Mouse (Mus musculus) embryonic facial prominence, embryonic 14.5 days (tissue): ENCODE measurements at regions not wholly inside any gene's neighbourhood (a gene's known extent, or its start where the extent isn't known, plus 50 kb on each side); places are given as distances from the start of the nearest gene placed in this dataset.
A peak's percentile ranks its signal among the peaks of the same experiment; 100 is the strongest.

ENCODE experiments used
- ATAC-seq: fragments of 200-750 bp; cut with Nextera tagmentation; 2 replicates; pipeline ENCODE4 v1.8.0; 2017; ENCODE audit warnings: low read depth, moderate number of reproducible peaks, moderate TSS enrichment
- DNase-seq: peaks from one replicate; pipeline ENCODE4 v3.0.0-alpha.2; 2015; ENCODE audit warnings: low spot score
- H3K27ac ChIP-seq: fragments of 300-500 bp; sonication (generic); replicated peaks from 2 replicates; pipeline ENCODE4 v1.5.1; 2014; ENCODE audit warnings: low read depth, mild to moderate bottlenecking, low read length, moderate library complexity
- H3K27me3 ChIP-seq: fragments of 300-500 bp; sonication (generic); replicated peaks from 2 replicates; pipeline ENCODE4 v1.6.1; 2014; ENCODE audit warnings: low read length; ENCODE audit not compliant: control insufficient read depth, insufficient read depth
- H3K36me3 ChIP-seq: fragments of 300-500 bp; sonication (generic); 2 replicates; pipeline ENCODE4 v1.6.1; 2014; ENCODE audit warnings: low read length, mixed read lengths; ENCODE audit not compliant: control insufficient read depth, insufficient read depth
- H3K4me1 ChIP-seq: fragments of 300-500 bp; sonication (generic); 2 replicates; pipeline ENCODE4 v1.6.1; 2014; ENCODE audit warnings: antibody characterized with exemption, low read length; ENCODE audit not compliant: control insufficient read depth, insufficient read depth
- H3K4me2 ChIP-seq: fragments of 300-500 bp; sonication (generic); 2 replicates; pipeline ENCODE4 v1.6.1; 2014; ENCODE audit warnings: low read depth, mild to moderate bottlenecking, low read length, moderate library complexity, mixed read lengths
- H3K4me3 ChIP-seq: fragments of 300-500 bp; sonication (generic); 2 replicates; pipeline ENCODE4 v1.5.1; 2014; ENCODE audit warnings: low read depth, mild to moderate bottlenecking, low read length
- H3K9ac ChIP-seq: fragments of 300-500 bp; sonication (generic); 2 replicates; pipeline ENCODE4 v1.6.1; 2014; ENCODE audit warnings: low read depth, mild to moderate bottlenecking, low read length, moderate library complexity, mixed read lengths
- H3K9me3 ChIP-seq: fragments of 300-500 bp; sonication (generic); 2 replicates; pipeline ENCODE4 v1.6.1; 2016; ENCODE audit warnings: low read length; ENCODE audit not compliant: control insufficient read depth
- WGBS: fragments of 180-500 bp; shearing (Covaris S2); extraction: QIAGEN DNeasy Blood & Tissue Kit; methylation state at CpG from one replicate; pipeline ENCODE4 v1.1.7; 2014; 5-methylcytosine and 5-hydroxymethylcytosine counted together

DNA sequence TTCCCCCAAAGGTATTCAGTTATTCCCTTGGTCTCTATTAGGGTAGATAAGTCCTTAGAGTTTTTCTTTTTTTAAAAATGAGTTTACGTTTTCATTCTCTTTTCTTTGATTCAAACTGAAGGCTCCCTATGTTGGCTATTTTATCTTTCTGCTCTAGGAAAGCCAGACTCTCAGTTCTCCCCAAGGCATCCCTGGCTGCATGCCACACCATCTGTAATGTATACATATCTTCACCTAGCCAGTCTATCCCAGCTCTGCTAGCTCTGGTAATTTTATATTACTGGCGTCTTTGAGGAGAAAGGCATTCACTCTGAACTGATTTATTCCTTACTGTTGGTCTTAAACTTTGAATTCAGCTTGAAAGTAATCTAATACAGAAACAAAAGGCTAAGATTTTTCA lies 65.2 kb upstream of the Cabcoco1 start:
- Histone ChIP-seq H3K9me3 (no peaks in the 10 kb centered on the region), H3K27me3 (no peaks in the 10 kb centered on the region), H3K4me1 (no peaks in the 10 kb centered on the region), H3K4me3 (no peak overlapping the region), H3K4me2 (no peak overlapping the region), H3K27ac (no peak overlapping the region), H3K9ac (no peak overlapping the region), H3K36me3 (no peaks in the 10 kb centered on the region)
- 24% methylated on average over 2 of the region's 2 CpGs for WGBS
- peak; percentile 88 for ATAC-seq
- DNase-seq, result peak; percentile 91

DNA sequence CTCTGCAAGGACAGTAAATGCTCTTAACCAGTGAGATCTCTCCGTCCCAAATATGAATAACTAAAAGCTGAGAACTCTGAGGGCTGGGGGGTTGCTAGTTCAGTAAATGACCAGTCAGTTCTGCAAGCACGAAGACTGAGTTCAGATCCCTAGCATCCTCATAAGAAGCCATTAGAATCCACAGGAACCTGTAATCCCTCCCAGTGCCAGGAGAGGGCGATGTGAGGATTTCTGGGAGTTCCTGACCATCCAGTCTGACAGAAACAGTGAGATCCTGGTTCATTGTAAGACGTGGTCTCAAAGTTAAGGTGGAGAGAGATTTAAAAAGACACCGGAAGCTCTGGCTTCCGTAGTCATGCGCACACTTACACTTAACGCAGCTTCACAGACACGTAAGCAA lies 70.2 kb upstream of the Cabcoco1 start:
- Histone ChIP-seq H3K9me3 (no peaks in the 10 kb centered on the region), H3K36me3 (no peaks in the 10 kb centered on the region), H3K4me3 (no peak overlapping the region), H3K27ac (no peak overlapping the region), H3K4me1 (no peaks in the 10 kb centered on the region), H3K4me2 (no peak overlapping the region), H3K9ac (no peak overlapping the region), H3K27me3 (no peaks in the 10 kb centered on the region)
- ATAC-seq (no peak), DNase-seq (no peak)
- WGBS, result 79% methylated on average over 9 of the region's 9 CpGs

DNA sequence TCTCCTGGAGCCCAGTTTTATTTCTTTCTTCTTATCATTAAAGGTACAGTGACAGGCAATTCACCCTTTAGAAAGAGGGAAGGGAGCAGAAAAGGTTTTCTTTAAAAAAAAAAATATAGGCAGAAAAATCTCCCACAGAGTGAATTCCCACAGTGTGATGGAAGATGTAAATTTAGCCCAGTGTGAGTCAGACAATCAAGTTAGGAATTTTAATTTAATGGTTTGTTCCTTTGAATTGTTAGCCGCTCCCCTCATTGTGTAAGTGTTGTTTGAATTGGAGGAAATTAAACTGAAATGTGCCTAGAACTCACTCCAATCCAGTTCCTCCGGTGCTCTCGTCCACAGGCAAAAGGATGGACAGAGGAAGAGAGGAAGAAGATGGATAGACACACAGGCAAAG lies 71.0 kb upstream of the Cabcoco1 start:
- no peaks in the 10 kb centered on the region for H3K36me3 ChIP-seq
- H3K9ac ChIP-seq, result no peak overlapping the region
- no peak overlapping the region for H3K4me2 ChIP-seq
- H3K27ac ChIP-seq, result no peak overlapping the region
- ATAC-seq (no peak), DNase-seq (no peak)
- H3K9me3 ChIP-seq, result no peaks in the 10 kb centered on the region
- H3K4me3 ChIP-seq, result no peak overlapping the region
- H3K27me3 ChIP-seq, result no peaks in the 10 kb centered on the region
- no peaks in the 10 kb centered on the region for H3K4me1 ChIP-seq
- 72% methylated on average over 3 of the region's 3 CpGs for WGBS

DNA sequence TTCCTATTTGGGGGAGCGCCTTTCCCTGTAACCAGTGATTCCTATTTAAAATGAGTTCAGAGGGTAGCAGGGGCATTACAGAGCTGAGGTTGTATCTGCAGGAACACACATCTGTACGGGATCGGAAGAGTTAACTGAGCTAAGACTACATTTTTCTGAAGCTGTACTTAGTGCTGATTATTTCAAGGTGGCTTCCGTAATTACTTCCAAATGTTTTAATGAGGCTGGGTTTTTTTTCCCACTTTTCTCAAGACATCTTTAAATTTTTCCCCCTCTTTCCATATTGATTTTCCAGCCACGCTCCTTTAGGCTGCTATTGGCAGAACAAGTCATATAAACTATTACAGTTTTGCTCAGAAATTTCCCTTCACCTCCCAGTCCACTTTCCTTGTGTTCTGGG lies 82.1 kb upstream of the Cabcoco1 start:
- Histone ChIP-seq H3K9ac (no peak overlapping the region), H3K27me3 (no peaks in the 10 kb centered on the region), H3K9me3 (no peaks in the 10 kb centered on the region), H3K4me1 (no peaks in the 10 kb centered on the region; the same call in 1 of the 2 replicates), H3K4me2 (no peak overlapping the region), H3K27ac (peak overlapping the region; percentile 16), H3K36me3 (no peaks in the 10 kb centered on the region), H3K4me3 (no peak overlapping the region)
- 37% methylated on average over 5 of the region's 5 CpGs for WGBS
- DNase-seq, result peak; percentile 60
- ATAC-seq, result no peak

DNA sequence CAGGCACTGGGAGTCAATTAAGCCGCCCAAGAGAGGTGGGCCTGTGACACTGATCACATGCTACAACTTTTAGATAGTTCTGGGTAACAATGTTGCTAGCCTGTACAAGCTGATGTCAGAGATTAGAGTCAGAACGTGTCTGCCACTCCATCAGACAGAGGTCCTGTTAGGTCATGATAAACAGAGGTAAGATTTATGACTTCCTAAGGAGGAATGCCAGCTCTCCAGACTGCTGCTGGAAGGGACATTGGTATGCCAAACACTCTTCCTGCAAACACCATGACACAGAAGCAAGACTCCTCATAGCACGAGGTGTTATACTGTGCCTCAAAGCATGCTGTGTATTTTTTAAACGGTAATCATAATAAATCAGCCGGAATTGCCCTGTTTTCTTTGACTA lies 83.6 kb upstream of the Cabcoco1 start:
- Histone ChIP-seq H3K4me1 (no peaks in the 10 kb centered on the region; the same call in 1 of the 2 replicates), H3K36me3 (no peaks in the 10 kb centered on the region), H3K9me3 (no peaks in the 10 kb centered on the region), H3K4me2 (no peak overlapping the region), H3K27ac (no peak overlapping the region), H3K9ac (no peak overlapping the region), H3K27me3 (no peaks in the 10 kb centered on the region), H3K4me3 (no peak overlapping the region)
- 64% methylated on average over 5 of the region's 5 CpGs for WGBS
- ATAC-seq (no peak), DNase-seq (no peak)

DNA sequence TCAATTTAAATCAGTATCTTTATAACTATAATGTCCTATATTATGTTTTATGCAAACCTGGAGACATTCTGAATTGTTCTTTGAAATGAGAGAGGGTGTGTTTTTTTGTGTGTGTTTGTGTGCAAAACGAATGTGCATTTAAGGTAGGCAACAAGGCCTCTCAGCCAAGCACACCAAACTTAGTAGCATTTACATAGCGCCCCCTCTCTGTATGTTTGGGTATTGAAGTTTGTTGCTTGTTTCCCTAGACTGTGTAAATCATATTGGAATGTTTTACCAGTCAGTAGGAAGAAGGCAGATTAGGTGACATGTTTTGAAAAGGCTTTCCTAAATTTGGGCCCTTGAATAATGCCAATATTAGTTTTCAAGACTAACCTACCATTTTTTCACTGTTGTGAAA lies 84.1 kb upstream of the Cabcoco1 start:
- WGBS, result 45% methylated on average over 2 of the region's 2 CpGs
- no peak overlapping the region for H3K4me2 ChIP-seq
- no peak overlapping the region for H3K27ac ChIP-seq
- no peak overlapping the region for H3K4me3 ChIP-seq
- DNase-seq, result no peak
- ATAC-seq, result no peak
- no peaks in the 10 kb centered on the region for H3K27me3 ChIP-seq
- H3K9ac ChIP-seq, result no peak overlapping the region
- no peaks in the 10 kb centered on the region for H3K9me3 ChIP-seq
- no peaks in the 10 kb centered on the region; the same call in 1 of the 2 replicates for H3K4me1 ChIP-seq
- H3K36me3 ChIP-seq, result no peaks in the 10 kb centered on the region

DNA sequence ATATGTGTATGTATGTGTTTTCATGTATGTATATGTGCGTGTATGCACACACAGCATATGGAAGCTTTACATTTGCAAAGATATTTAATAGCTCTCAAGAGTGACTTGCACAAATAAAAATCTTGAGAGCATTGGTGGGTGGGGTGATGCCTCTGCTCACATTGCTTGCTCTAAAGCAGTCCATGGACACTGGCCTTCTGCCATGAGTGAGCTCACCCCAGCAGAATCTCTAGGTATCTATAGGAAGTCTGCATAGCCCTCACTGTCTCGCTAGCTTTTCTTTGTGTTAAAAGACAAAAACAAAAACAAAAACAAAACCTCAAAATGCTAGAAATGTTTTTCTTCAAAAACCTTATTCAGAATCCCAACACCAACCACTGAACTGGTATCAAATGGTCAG lies 87.8 kb upstream of the Cabcoco1 start:
- 73% methylated on average over 2 of the region's 2 CpGs for WGBS
- no peak for ATAC-seq
- Histone ChIP-seq H3K9me3 (no peaks in the 10 kb centered on the region), H3K4me1 (no peaks in the 10 kb centered on the region), H3K9ac (no peak overlapping the region), H3K36me3 (no peaks in the 10 kb centered on the region), H3K27me3 (no peaks in the 10 kb centered on the region), H3K4me2 (no peak overlapping the region), H3K27ac (no peak overlapping the region), H3K4me3 (no peak overlapping the region)
- DNase-seq, result peak; percentile 58

DNA sequence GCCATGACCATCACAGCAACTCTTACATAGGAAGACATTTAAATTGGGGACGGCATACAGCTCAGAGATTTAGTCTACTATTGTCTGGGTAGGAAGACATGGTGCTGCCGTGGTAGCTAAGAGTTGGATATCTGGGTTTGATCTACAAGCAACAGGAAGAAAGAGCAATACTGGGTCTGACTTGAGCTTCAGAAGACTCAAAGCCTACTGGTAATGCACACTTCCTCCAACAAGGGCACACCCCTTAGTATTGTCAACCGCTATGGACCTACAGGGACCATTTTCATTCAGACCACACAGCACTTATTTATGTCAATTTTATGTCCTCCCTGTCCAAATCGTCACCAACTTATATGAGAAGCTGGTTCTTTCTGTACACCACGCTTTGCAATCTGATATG lies 90.3 kb upstream of the Tmem26 start:
- Histone ChIP-seq H3K4me2 (no peak overlapping the region), H3K9ac (no peak overlapping the region), H3K27ac (no peak overlapping the region), H3K9me3 (no peaks in the 10 kb centered on the region), H3K4me1 (no peaks in the 10 kb centered on the region), H3K27me3 (no peaks in the 10 kb centered on the region), H3K4me3 (no peak overlapping the region), H3K36me3 (no peaks in the 10 kb centered on the region)
- DNase-seq, result no peak
- no peak for ATAC-seq
- 84% methylated on average over 5 of the region's 5 CpGs for WGBS

DNA sequence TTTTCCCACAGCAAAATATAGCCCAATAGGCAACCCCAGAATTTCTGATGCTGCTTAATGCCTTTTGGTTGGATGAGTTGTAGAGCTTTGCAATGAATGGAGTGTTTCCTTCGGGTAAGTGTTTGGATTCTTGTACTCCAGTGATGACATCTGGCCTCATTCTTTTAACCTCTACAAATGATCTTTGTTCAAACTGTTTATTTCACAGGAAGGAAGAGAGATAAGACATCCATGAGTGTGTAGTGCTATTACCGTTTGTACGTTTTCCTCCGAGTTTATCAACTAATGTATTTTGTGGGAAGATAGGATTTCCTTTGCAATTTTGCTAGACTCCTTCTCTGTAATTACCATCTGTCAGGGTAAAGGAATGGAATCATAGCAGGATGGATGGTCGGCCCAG lies 70.7 kb upstream of the Tmem26 start:
- Histone ChIP-seq H3K9ac (no peak overlapping the region), H3K4me1 (no peaks in the 10 kb centered on the region), H3K4me3 (no peak overlapping the region), H3K36me3 (no peaks in the 10 kb centered on the region), H3K27ac (no peak overlapping the region), H3K27me3 (no peaks in the 10 kb centered on the region), H3K4me2 (no peak overlapping the region), H3K9me3 (no peaks in the 10 kb centered on the region)
- DNase-seq, result no peak
- WGBS, result 65% methylated on average over 5 of the region's 5 CpGs
- ATAC-seq, result no peak
